Mouse (Mus musculus) lung, postnatal 10 days (tissue): ENCODE results near the gene Becn1.

ENCODE experiments used
- DNase-seq: peaks from one replicate; pipeline ENCODE4 v3.0.0; 2021

Becn1 gene

DNA sequence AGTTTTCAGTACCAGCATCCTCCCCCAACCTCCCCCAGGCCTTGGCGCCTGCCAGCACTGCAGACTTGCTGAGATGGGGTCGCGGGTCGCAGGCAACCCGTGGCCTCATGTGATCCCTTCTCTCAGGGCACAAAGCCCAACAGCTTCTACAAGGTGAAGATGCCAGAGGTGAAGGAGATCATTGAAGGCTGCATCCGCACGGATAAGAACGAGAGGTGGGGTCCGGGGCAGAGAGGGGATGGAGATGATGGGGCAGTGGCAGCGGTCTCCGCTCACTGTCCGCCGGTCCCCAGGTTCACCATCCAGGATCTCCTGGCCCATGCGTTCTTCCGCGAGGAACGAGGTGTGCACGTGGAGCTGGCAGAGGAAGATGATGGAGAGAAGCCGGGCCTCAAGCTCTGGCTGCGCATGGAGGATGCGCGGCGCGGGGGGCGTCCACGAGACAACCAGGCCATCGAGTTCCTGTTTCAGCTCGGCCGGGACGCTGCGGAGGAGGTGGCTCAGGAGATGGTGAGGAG lies 37.1 kb downstream of the Becn1 start:
- no peak for DNase-seq

GRCm38 (mm10) chr11:101263989-101264280 lies 38.2 kb downstream of the Becn1 start:
- DNase-seq: no peak

GRCm38 (mm10) chr11:101263138-101263988 lies 38.7 kb downstream of the Becn1 start:
- no peak for DNase-seq

DNA sequence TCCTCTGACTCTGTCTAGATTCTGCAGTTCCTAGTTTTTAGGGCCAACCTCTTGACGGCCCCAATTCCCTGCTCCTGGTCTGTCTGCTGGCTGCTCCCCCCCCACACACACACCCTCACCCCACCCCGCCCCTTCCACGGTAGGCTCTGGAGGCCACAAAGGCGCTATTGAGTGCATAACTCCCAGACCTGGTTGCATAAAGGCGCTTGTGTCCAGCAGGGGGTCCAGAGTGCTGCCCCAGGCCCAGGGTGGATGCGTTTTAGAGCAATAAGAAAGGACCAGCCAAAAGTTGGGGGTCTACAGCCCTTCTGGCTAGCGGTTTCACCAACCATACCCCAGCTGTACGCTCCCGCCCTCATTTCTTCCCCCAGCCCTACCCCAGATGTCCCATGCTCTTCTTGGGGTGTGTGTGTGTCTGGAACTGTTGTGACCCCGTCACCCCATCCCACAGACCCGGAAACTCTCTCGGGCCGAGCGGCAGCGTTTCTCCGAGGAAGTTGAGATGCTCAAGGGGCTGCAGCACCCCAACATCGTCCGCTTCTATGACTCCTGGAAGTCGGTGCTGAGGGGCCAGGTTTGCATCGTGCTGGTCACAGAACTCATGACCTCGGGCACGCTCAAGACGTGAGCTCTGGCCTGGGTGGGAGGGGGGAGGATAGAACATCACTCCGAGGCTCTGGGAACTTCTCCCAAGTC lies 39.7 kb downstream of the Becn1 start:
- DNase-seq: no peak

- DNase-seq: no peak
These were observed 41.2 kb downstream of the Becn1 start for GRCm38 (mm10) chr11:101260826-101261380.

- DNase-seq: peak; percentile 61
These were observed 41.9 kb downstream of the Becn1 start, which contains the start of gene Wnk4 for GRCm38 (mm10) chr11:101259948-101260825. Gene Wnk4, plus strand, starts transcription at chr11:101260567.

GRCm38 (mm10) chr11:101259261-101259712 lies 42.8 kb downstream of the Becn1 start:
- no peak for DNase-seq

GRCm38 (mm10) chr11:101255826-101256775 lies 46.0 kb downstream of the Becn1 start:
- DNase-seq: no peak

GRCm38 (mm10) chr11:101253613-101254389 lies 48.3 kb downstream of the Becn1 start, which contains the start of gene Vps25:
Gene Vps25, plus strand, starts transcription at chr11:101253707.
- DNase-seq: peak; percentile 92

DNA sequence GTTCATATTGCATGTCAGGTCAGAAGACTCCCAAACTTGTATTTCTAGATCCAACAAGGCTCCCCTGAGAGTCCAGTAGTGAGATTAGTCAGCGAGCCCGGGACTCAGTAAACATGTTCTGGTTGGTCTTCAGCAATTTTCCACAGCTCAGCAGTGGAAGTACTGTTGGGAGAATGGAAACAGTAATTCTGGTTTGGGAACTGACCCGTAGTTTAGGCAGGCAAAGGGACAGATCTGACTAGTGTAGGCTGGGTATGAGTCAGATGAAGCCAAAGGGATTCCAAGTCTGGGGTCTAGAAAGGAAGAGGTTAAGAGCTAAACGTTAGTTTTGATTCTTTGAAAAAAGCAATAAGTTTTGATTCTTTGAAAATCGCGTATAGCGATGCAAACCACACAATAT lies 49.1 kb downstream of the Becn1 start:
- no peak for DNase-seq

DNA sequence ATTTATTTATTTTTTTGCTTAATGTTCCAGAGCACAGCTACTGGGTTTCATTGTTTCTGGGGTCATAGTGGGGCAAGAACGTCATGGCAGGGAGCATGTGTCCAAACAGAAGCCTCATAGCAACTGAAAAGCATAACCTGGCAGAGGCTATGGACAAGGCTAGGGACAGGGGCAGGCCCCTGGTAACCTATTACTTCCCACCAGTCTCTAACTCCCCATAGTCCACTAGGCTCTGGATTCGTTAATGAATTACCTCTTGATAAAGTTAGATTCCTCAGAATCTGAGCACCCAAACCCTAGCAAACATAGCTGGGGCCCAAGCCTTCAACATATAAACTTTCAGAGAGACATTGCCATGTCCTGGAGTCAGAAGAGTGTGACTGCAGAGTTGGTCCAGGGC lies 51.1 kb downstream of the Becn1 start:
- DNase-seq: no peak

DNA sequence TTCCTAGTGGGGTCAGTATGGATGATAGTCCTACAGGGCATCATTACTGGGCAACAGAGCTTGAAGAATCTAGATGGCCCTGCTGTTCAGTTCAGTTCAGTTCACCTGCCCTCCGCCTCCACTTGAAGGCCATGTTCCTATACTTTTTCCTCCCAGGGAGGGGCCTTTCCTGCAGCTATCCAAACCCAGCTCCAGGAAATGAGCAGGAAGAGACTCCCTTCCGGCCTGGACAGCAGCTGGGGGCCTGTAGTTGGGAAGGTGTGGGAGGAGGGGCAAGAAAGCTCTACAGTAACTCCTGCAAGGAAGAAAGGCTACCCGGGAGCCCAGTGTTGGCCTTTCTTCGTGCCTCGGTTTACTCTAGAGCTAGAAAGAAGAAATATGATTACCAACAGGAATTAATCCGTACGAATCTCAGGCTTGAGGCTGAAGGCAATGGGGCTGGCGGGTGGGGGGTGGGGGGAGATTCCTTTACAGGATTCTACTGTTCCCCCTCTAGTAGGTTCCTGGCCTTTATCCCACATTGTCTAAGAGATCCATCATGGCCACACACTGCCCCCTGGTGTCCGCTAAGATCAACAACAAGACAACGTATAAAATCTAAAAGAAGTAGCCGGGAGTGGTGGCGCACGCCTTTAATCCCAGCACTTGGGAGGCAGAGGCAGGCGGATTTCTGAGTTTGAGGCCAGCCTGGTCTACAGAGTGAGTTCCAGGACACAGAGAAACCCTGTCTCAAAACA lies 53.7 kb downstream of the Becn1 start:
- peak; percentile 80 for DNase-seq

- DNase-seq: no peak
These were observed 54.5 kb downstream of the Becn1 start for GRCm38 (mm10) chr11:101247521-101248030.

- no peak for DNase-seq
These were observed 55.4 kb downstream of the Becn1 start for GRCm38 (mm10) chr11:101246702-101247012.

GRCm38 (mm10) chr11:101245855-101246701 lies 56.0 kb downstream of the Becn1 start, which contains the start of gene Ramp2:
Gene Ramp2, plus strand, starts transcription at chr11:101246028.
- DNase-seq: peak; percentile 90

- DNase-seq: peak; percentile 54
These were observed 57.0 kb downstream of the Becn1 start for GRCm38 (mm10) chr11:101245071-101245470.

DNA sequence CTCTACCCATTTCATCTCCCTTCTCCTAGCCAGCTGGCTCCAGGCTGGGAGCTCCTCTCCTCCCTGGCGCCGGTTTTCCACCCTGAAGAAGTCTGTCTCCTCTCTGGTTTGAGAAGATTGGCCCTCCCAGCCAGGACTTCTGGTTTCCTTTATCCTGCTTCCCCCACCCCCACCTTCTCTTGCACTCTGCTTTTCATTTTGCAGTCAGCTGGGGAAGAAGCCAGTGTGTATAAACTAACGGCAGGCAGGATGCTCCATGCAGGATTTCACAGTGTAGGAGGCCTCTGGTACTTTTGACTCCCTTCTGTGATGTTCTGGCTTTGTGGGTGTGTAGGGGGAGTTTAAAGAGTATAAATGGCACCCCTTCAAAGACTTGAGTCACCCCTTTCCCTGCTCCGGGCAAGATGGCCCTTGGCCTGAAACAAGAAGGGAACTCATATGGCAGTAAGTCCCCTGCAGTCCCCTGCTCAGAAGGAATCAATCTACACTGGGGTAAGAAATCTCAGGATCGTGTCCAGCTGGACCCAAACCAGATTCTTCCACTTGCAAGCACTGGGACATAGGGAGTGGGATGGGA lies 63.9 kb downstream of the Becn1 start:
- peak; percentile 70 for DNase-seq

GRCm38 (mm10) chr11:101236782-101237181 lies 65.3 kb downstream of the Becn1 start:
- no peak for DNase-seq
